Mouse (Mus musculus): ENCODE results near the gene Ska2.
A peak's percentile ranks its signal among the peaks of the same experiment; 100 is the strongest.

Gene Ska2

DNA sequence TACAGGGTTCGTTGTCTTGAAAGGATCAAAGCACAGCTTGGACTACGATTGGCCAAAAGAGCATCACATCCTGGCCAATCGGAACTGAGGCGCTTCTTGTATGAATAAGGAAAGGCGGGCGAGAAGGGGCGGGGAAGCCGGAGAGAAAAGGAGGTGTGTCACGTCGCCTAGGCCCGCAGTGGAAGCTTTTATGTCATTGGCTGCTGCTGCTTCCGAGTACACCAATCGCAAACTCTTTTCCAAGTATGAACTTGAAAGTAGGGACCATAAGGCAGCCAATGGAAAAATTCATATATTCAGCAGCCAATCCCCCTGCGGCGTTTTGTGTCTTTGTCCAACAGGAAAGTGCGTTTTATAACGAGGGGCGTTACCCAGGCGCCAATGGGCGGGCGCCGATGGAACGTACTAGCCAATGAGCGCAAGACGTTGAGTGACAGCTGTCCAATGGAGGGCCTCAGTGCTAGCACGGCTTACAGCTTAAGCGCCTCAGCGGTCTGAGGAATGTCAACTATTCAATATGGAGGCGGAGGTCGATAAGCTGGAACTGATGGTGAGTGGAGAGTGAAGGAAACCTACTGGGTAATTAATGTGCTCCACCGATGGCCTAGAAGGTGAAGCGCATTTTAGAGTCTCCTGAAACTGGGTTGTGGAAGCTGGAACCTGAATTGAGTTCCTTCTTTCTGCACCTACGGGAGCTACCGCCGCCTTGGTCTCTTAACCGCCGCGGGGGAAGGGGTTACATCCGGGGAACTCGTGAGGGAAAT, at the start of gene Ska2:
Gene Ska2, plus strand, starts transcription at position 480 of the 764 bp plus-strand sequence.
- peak; percentile 98 to 99 for DNase-seq (ENCODE audit: low spot score in 2 of 2)

DNA sequence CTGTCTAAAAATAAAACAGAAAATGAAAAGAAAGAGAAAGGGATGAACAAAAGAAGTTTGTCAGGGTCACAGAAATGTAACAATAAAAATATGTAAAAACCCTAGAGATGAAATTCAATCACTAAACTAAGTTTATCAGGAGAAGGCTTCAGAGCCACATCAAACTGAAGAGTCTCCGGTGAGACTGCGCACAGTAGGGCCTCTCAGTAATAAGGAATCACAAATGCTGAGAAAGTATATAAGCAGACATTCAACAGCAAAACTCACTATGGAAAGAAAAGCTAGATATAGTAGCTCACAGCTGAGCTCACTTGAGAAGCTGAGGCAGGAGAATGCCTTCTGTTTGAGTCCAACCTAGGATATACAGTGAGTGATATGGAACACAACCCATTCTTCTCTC, 48.6 kb upstream of the Ska2 start:
- DNase-seq (ENCODE audit: low spot score in 2 of 2): no peak

DNA sequence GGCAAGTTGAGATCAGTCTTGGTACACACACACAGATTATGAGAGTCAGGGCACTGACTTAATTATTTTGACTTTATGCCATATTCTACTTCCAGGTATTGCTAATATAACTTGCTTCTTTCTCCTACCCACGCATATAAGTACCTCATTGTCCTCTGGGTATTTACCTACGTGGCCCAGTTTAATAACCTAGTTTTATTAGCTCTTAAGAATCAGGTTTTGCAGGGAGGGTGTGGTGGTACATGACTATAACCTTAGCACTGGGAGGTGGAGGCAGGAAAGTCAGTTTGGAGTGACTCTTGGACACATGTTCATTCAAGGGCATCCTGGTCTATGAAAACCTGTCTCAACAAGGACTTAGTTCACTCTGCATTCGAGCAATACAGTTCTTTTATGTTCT, 46.9 kb upstream of the Ska2 start:
- DNase-seq (ENCODE audit: low spot score in 2 of 2): no peak

DNA sequence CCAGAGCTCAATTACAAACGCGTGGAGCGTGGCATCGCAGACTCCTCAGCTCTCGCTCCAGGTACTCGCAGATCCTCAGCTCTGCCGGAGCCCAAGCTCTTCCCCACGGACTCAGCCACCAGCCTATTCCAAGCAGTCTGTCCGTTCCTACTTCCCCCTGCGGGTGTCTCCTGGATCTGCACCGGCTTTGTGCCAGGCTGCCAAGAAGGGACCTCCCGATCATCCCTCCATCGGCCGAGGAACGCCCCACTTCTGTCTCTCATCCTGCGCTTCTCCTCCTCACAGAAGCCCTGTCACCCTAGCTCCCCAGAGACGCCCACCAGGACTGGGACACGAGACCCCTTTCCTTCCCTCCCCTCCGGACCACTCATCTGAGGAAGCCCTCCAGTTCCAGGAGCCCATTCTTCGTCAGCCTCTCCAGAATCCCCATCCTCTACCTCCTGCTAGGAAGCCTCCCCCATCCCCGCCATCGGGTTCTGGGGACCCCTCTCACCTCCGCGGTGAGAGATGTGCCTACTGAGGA, 35.6 kb upstream of the Ska2 start:
- DNase-seq (ENCODE audit: low spot score in 2 of 2): peak; percentile 65

DNA sequence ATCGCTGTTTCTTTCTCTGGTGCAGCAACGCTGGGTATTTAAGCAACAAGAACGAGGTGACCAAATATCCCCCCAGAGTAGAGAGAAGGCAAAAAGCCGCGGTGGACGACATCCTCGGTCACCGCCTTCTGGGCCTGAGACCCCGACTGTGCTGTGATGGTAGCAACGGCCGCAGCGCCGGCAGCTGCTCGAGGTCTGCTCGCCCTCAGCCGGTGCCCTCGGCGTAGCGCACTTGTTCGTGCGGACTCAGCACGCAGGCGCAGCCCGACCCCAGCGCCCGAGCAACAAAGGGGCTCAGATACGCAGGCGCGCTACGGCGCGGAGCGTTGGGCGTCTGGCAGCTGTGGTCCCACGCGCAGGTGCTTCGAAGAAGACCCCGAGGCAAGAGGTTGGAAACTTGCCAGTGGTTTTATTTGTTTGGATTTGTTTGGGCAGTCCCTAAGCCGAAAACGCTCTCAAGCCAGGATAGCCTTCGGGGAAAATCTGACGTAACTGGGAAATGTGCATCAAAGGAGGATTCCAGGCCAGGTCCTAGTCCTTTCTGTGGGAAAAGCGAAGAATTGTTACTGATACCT, 35.1 kb upstream of the Ska2 start, which contains the start of gene Gdpd1:
Gene Gdpd1, minus strand, starts transcription at position 197 of the 575 bp plus-strand sequence.
- DNase-seq (ENCODE audit: low spot score in 2 of 2): peak; percentile 82 to 85

DNA sequence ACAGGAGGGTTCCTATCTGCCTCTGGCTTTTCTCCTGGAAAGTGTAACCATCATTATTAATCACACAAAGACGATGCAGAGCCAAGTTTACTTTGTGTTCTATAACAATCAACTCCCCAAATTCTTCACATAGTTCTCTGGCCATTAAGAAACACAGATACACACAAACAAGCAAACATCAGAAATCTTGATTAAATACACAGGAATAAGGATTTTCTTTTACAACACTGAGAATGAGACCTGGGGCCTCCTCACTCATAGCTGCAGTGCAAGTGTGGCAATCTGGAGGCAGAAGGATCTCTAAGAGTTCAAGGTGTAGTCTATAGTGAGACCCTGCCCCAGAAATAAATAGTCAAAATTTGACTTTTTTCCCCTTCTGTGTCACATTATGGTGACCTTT, 25.3 kb upstream of the Ska2 start:
- no peak for DNase-seq (ENCODE audit: low spot score in 2 of 2)

DNA sequence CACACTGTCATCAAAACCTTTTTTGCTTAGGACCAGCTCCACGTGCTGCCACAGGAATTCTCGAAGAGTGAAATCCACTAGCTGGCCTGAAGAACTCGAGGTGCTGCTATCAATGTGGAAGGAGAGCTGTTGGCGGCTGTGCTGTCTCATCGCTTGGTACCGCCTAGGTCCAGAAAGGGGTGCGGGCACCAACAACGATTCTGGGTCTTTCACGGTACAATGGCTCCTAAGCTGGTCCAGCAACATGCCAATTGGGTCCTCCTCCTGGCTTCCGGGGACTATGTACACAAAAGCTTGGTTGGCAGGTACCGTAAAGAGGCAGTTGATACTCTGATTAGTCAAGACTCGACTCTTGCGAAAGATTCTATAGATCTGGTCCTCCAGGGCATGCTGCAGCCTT, 23.6 kb upstream of the Ska2 start:
- DNase-seq (ENCODE audit: low spot score in 2 of 2): no peak

DNA sequence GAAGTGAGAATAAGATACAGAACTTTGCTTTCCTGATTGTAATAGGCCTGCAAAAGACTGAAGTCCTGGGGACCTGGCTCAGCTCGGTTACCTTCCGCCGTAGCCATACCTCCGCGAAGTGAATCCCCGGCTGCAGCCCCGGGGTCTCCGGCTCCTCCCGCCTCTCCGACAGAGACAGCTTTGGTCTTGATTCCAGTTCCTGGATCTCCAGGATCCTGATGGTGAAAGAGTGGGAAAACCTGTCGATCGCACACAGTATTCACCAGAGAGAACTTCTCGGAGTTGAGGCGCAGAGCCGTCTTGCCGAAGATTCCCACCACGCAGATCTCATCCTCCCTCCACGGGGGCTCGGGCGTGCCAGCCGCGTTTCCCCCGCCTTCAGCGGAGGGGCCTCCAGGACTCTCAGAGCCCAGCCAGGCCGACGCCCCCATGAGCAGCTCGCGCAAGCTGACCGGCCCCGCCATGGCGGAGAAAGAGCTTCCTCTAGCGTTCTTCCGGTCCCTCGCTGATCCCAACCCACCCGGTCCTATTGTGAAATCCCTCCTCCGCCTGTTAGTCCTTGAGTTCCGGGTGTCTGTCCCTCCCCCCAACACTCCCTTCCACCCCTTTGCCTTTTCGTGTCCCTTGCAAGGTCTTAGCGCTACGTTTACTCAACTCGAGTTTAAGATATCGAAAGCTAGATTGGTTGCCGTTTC, 22.6 kb upstream of the Ska2 start, which contains the start of gene Smg8:
Gene Smg8, minus strand, starts transcription at position 485 of the 695 bp plus-strand sequence.
- peak; percentile 69 to 74 for DNase-seq (ENCODE audit: low spot score in 2 of 2)

DNA sequence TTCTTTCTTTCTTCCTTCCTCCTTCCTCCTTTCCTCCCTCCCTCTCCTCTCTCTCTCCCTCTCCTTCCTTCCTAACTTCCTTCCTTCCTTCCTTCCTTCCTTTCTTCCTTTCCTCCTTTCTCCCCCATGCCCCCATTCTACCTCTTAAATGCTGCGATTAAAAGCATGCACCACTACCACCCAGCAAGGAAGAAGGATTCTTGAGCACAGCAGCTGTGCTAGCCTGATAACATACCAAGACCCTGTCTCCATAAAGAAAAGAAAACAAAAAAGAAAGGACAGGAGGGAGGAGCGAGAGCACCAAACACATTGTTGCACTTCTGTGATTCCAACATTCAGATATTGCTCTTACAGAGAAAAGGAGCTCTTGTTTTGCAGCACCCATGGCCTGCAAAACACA, 21.9 kb upstream of the Ska2 start:
- no peak for DNase-seq (ENCODE audit: low spot score in 2 of 2)

GRCm38 (mm10) chr11:87108409-87108754, 652 bp upstream of the Ska2 start, which contains the start of gene Prr11:
Gene Prr11, minus strand, starts transcription at chr11:87108708.
- DNase-seq (ENCODE audit: low spot score in 2 of 2): no peak

- peak in 1 of 2 experiments; percentile 17 for DNase-seq (ENCODE audit: low spot score in 2 of 2)
These were observed 611 bp downstream of the Ska2 start for GRCm38 (mm10) chr11:87109519-87110171.

- no peak for DNase-seq (ENCODE audit: low spot score in 2 of 2)
These were observed 1.3 kb downstream of the Ska2 start for GRCm38 (mm10) chr11:87110172-87110909.

DNA sequence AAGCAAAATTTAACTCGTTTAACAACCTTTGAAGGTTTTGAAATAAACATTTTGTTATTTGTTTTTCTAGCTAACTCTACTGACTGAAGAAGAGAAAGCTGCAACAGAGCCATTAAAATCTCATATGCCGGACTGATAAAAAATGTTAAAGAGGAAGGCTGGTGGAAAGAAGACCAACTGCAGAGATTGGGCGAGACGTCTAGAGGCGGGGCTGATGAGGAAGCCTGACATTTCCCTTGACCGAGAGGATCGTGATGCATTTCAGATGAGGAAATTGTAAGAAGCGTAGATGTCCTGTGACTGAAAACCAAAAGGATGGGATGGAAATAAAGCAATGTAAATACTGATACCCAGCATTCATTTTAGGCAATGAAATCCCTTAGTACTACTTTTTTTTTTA, 12.8 kb downstream of the Ska2 start:
- DNase-seq (ENCODE audit: low spot score in 2 of 2): no peak

GRCm38 (mm10) chr11:87125562-87125961, 16.5 kb downstream of the Ska2 start:
- no peak for DNase-seq (ENCODE audit: low spot score in 2 of 2)

DNA sequence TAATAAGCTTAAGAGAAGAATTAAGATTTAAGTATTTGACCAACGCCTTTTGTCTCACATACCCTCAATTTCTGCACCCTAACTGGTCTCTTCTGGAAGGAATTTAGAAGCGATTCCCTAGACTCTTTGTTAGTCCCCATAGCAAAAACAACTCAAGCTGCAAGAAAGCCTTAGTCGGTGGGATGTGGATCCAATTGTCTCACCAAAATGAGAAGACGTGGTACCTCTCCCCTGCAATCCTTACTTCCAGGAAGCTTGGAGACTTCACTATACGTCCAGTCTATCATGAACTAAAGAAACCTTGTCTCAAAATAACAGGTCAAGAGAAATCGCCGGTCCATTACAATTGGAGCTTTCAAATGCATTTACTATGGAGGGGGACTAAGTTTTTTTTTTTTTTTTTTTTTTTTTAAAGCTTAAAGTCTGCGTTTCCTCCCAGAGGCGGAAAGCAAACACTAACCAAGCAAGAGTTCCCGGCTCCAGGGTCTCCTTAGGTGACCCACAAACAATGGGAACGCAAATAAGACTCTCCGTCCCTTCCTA, 17.3 kb downstream of the Ska2 start:
- no peak for DNase-seq (ENCODE audit: low spot score in 2 of 2)

- peak; percentile 82 to 84 for DNase-seq (ENCODE audit: low spot score in 2 of 2)
These were observed 18.1 kb downstream of the Ska2 start, which contains the start of gene Trim37 for GRCm38 (mm10) chr11:87126824-87127816. Gene Trim37, plus strand, starts transcription at chr11:87127077.

- DNase-seq (ENCODE audit: low spot score in 2 of 2): no peak
These were observed 27.2 kb downstream of the Ska2 start for GRCm38 (mm10) chr11:87136233-87136632.

DNA sequence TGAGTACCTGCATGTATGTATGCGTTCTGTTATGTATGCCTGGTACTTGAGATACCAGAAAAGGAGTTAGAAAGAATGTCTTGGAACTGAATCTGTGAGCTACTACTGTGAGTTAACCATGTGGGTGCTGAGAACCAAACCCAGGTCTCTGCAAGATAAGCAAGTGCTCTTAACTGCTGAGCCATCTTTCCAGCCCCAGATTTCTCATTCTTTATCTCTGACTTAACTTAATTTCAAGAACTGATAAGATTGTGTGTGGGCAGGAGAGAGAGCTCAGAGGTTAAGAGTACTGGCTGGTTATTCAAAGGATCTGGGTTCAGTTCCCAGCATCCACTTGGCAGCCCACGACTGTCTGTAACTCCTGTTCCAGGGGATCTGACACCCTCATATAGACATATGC, 49.0 kb downstream of the Ska2 start:
- DNase-seq (ENCODE audit: low spot score in 2 of 2): no peak

- DNase-seq (ENCODE audit: low spot score in 2 of 2): no peak
These were observed 53.7 kb downstream of the Ska2 start for GRCm38 (mm10) chr11:87162687-87163086.

DNA sequence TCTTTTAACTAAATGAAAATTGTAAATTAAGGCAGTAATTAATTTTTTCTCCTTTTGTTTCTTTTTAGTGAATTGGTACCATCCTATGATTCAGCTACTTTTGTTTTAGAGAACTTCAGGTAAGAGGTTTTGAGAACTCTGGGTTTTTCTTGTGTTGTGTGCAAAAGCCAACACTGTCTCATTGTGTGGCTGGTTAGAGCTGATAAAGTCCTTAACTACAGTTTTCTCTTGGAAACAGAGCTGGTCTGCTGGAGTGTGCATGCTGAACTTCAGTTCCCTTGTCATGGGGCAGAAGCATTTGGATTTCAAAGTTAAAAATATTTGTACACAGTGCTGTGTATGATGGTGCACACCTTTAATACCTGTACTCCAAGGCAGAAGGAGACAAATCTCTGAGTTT, 54.7 kb downstream of the Ska2 start:
- DNase-seq (ENCODE audit: low spot score in 2 of 2): no peak
